Mouse (Mus musculus) inflammation-experienced regulatory T-cells, adult 6 months (primary cell): ENCODE measurements at regions not wholly inside any gene's neighbourhood (a gene's known extent, or its start where the extent isn't known, plus 50 kb on each side); places are given as distances from the start of the nearest gene placed in this dataset.
"Not testable (repeated sequence)": the region's sequence is repeated elsewhere in the genome, so short reads cannot be mapped to it uniquely, and the experiment has no call there.

Experiments used
- ATAC-seq: one replicate; pipeline ENCODE4 v1.8.0; 2017

- not testable (repeated sequence) for ATAC-seq
Measured at GRCm38 (mm10) chr12:115312604-115313003, 734.9 kb upstream of the Zfp386 start.

DNA sequence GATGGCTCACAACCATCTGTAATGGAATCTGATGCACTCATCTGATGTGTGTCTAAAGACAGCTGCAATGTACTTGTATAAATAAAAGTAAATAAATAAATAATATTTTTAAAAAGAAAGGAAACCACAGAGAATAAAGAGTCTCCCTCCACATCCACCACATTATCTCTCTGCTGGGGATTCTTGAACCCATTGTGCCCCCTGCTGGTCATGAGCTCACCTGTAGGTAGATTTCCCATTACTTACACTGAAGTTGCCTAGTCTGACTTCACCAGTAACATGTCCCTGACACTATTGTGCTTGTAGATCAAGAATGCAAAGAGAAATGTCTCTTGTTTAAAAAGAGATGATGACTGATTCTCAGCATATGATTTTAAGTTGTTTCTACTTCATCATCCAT is 726.9 kb upstream of the Zfp386 start:
- peak; percentile 91 for ATAC-seq

- peak; percentile 41 for ATAC-seq
Measured at GRCm38 (mm10) chr12:115328439-115328838, 719.1 kb upstream of the Zfp386 start.

DNA sequence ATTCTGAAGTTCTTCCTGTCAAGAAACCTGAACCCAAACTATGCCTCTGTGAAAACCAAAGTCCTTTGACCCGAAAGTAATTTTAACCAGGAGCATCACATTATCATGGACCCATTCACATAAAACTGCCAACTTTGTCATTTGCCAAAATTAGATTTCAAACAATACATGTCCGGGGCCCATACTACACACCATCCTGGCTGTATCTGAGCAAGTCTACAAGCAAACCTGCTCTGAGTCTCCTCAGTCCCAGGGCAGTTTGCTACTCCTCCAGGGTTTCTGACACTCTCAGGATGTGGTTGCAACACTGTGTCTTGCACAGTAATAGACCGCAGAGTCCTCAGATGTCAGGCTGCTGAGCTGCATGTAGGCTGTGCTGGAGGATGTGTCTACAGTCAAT is 712.8 kb upstream of the Zfp386 start:
- peak; percentile 68 for ATAC-seq

DNA sequence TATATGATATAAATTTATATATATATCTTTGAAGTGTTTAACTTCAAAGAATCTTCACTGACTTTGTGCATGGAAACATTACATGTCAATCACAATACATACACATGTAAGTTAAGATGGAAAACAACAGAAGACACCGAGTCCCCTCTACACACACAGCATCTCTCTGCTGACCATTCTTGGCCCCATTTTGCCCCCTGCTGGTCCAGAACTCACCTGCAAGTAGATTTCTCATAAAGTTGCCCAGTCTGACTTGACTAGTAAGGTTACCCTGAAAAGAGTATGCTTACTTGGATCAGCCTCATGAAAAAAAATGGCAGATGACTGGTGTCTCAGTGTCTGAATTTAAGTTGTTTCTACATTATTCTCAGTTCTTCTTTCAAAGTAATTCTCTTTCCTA is 710.9 kb upstream of the Zfp386 start:
- ATAC-seq, result no peak

- not testable (repeated sequence) for ATAC-seq
Measured at GRCm38 (mm10) chr12:115346112-115346511, 701.4 kb upstream of the Zfp386 start.

DNA sequence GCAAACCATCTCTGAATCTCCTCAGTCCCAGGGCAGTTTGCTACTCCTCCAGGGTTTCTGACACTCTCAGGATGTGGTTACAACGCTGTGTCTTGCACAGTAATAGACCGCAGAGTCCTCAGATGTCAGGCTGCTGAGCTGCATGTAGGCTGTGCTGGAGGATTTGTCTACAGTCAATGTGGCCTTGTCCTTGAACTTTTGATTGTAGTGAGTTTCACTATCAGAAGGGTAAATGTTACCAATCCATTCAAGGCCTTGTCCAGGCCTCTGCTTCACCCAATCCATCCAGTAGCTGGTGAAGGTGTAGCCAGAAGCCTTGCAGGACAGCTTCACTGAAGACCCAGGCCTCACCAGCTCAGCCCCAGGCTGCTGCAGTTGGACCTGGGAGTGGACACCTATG is 688.5 kb upstream of the Zfp386 start:
- ATAC-seq, result peak; percentile 73

- ATAC-seq, result peak; percentile 58
Measured at GRCm38 (mm10) chr12:115365628-115366027, 681.9 kb upstream of the Zfp386 start.

GRCm38 (mm10) chr12:115371784-115372183 is 675.7 kb upstream of the Zfp386 start:
- ATAC-seq, result not testable (repeated sequence)

DNA sequence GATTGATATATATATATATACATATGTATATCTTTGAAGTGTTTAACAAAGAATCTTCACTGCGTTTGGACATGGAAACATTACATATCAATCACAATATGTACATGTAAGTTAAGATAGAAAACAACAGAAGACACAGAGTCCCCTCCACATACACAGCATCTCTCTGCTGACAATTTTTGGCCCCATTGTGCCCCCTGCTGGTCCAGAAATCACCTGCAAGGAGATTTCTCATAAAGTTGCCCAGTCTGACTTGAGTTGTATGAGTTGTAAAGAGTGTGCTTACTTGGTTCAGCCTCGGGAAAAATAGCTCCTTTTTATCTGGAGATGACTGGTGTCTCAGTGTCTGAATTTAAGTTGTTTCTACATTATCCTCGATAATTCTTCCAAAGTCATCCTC is 674.5 kb upstream of the Zfp386 start:
- not testable (repeated sequence) for ATAC-seq

DNA sequence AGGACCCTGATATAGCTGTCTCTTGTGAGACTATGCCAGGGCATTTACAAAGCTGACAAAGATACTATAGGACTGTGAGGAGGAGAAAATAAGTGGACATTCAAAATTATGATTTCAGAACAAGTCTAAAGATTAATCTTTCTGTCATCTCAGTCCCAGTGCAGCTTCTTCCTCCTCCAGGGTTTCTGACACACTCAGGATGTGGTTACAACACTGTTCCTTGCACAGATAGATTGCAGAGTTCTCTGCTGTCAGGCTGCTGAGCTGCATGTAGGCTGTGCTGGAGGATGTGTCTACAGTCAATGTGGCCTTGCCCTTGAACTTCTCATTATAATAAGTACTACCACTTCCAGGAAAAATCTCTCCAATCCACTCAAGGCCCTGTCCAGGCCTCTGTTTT is 661.0 kb upstream of the Zfp386 start:
- ATAC-seq, result peak; percentile 79

- peak; percentile 56 for ATAC-seq
Measured at GRCm38 (mm10) chr12:115404116-115404515, 643.4 kb upstream of the Zfp386 start.

DNA sequence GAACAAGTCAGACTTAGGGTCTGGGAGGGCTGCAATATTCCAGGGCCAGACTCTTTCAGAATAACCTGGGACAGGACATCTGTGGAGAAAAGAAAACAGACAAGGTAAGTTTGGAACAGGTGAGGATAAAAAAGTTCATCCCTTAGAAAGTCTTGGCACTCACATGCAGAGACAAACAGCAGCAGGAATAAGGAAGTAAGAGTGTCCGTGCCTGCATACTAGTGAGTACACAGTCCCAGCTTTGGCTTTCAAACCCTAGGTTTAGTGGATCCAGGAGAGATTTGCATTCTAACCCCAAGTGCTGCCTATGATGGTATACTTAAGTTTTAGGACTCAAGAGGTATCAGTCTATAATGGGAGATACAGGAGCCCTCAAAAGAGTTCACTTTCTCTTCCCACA is 642.9 kb upstream of the Zfp386 start:
- no peak for ATAC-seq

DNA sequence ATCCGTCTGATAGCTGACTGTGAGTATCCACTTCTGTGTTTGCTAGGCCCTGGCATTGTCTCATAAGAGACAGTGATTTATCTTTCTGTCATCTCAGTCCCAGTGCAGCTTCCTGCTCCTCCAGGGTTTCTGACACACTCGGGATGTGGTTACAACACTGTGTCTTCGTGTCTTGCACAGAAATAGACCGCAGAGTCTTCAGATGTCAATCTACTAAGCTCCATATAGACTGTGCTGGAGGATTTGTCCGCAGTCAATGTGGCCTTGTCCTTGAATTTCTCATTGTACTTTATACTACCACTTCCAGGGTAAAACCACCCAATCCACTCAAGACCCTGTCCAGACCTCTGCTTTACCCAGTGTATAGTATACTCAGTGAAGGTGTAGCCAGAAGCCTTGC is 601.3 kb upstream of the Zfp386 start:
- peak; percentile 50 for ATAC-seq

DNA sequence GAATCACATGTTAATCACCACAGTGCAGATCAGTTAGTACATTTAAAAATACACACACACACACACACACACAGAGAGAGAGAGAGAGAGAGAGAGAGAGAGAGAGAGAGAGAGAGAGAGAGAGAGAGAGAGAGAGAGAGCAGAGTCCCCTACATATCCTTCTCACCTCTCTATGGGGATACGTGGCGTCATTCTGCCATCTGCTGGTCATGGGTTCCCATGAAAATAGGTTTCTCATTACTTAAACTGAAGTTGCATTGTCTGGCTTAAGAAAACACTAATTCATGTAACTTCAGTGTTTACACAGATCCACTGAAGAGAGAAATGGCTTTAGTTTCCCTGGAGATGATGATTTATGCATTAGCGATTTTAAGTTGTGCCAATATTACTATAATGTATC is 594.9 kb upstream of the Zfp386 start:
- peak; percentile 64 for ATAC-seq

- not testable (repeated sequence) for ATAC-seq
Measured at GRCm38 (mm10) chr12:115464777-115465176, 582.7 kb upstream of the Zfp386 start.

- peak; percentile 32 for ATAC-seq
Measured at GRCm38 (mm10) chr12:115468015-115468414, 579.5 kb upstream of the Zfp386 start.

DNA sequence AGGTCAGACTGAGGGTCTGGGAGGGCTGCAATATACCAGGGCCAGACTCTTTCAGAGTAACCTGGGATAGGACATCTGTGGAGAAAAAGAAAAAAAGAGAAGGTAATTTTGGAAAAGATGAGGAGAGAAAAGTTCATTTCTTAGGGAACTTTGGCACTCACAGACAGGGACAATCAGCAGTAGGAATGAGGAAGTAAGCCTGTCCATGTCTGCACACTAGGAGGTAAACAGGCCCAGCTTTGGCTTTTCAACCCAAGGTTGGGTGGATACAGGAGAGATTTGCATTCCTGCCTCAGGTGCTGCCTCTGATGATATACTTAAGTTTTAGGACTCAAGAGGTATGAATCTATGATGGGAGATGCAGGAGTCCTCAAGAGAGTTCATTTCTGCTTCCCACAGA is 579.0 kb upstream of the Zfp386 start:
- not testable (repeated sequence) for ATAC-seq

- ATAC-seq, result no peak
Measured at GRCm38 (mm10) chr12:115498865-115499264, 548.7 kb upstream of the Zfp386 start.

- ATAC-seq, result not testable (repeated sequence)
Measured at GRCm38 (mm10) chr12:115507285-115507684, 540.2 kb upstream of the Zfp386 start.

GRCm38 (mm10) chr12:115508615-115509342 is 538.7 kb upstream of the Zfp386 start:
- not testable (repeated sequence) for ATAC-seq

DNA sequence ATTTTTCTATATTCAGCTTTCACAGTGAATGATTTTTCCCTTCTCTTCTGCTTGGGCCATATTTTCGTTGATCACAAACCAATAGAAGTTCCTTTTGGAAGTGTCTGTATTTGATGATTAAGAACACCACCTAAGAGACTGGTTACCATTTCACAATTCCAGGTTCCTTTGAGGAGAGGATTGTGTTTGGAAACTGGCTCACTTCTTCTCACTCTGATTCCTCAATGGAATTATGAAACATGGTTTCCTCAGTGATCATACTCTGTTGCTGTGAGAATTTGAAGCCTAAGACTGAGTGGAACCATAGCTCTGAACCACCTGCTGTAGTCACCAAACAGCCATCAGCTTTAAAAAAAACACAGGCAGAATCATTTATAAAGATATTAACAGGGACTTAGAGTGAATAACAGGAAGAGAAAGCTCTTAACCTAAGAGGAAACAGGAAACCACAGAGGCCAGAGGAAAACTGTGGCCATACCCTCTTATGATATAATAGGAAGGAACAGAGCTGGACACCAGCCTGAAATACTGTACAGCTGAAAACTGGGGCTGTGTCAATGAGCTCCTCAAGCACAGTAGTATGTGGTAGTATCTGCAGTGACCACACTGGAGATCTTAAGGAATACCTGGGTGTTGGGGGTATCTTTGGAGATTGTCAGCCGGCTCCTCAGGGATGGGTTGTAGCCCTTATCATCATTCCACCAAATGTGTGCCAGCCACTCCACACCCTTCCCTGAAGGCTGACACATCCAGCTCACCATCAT is 528.6 kb upstream of the Zfp386 start:
- ATAC-seq, result not testable (repeated sequence)

GRCm38 (mm10) chr12:115527065-115527464 is 520.5 kb upstream of the Zfp386 start:
- ATAC-seq, result no peak

GRCm38 (mm10) chr12:115542482-115542881 is 505.0 kb upstream of the Zfp386 start:
- ATAC-seq, result no peak
